Mouse (Mus musculus) kidney, adult 8-10 months (tissue): ENCODE measurements around the gene Asb15.
A peak's percentile ranks its signal among the peaks of the same experiment; 100 is the strongest.

Experiments
- DNase-seq, 2 experiments: peaks; one replicate each; pipeline ENCODE4 v3.0.0; 2022

Gene Asb15

DNA sequence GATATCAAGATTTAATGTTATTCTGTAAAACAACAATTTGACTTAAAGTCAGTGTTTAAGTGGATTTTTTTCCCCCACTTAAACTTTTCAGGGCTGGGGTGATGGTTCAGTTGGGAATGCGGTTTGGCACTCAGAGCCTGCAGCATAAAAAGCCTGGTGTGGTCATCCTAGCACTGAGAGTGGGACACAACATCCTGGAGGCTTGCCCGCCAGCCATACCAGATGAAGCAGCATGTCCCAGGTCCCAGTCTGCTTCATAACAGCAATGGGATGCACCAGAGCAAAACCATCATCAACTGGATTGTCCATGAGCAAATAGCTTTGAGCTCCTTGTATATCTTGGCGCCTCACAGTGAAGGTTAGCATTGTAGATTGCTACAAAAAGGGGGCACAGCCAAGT, 80.7 kb downstream of the Asb15 start:
- DNase-seq, result no peak

GRCm38 (mm10) chr6:24609531-24609930, 81.6 kb downstream of the Asb15 start:
- DNase-seq, result no peak

- DNase-seq, result no peak
Observed at GRCm38 (mm10) chr6:24610358-24610757, 82.4 kb downstream of the Asb15 start.

DNA sequence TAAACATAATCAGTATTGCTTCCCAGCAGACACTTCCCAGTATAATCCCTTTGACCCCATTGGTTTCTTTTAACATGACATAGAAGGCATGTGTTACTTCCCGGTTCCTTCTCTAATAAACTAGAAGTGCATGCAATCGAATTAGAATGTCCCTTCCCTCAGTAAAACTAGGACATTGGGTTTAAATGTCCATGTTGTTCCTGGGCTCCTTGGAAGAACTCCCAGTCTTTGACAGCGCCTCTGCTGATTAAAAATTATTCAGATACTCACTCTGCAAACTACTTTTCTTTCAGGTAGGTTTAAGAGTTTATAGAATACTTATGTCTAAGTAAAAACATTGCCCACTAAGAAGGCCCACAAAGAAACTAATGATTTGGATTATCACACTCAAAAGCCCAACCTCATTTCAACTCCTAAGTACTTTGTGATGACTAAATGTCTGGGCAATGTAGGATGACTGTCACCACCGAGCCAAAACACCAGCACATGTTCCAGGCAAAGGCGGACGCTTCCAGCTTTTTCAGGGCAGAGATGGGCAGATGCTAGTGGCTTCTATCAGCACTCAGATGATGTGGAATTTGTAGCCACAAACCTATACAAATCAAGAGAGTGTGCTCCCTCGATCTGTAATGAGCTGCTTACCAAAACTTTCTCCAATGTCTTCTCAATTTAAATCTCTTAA, 84.3 kb downstream of the Asb15 start:
- DNase-seq, result peak in 1 of 2 experiments; percentile 50

GRCm38 (mm10) chr6:24613346-24613745, 85.4 kb downstream of the Asb15 start:
- no peak for DNase-seq

DNA sequence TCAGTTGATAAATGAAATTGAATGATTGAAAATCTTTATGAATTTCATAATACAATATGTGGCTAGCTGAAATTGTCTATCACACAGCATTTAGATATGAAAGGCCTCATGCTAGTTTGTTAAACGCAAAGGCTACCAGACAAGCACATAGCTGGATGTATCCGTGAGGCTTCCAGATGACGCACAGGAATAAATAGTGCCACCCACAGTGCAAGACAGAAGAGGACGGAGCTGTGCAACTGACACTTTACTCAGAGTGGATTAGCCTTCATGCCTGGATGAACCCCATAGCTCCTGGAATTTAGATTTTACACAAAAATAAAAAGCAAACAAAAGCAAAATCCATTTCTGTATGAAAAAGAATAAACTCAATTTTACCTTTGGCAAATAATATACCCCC, 86.0 kb downstream of the Asb15 start:
- no peak for DNase-seq

GRCm38 (mm10) chr6:24616746-24617145, 88.8 kb downstream of the Asb15 start:
- no peak for DNase-seq

DNA sequence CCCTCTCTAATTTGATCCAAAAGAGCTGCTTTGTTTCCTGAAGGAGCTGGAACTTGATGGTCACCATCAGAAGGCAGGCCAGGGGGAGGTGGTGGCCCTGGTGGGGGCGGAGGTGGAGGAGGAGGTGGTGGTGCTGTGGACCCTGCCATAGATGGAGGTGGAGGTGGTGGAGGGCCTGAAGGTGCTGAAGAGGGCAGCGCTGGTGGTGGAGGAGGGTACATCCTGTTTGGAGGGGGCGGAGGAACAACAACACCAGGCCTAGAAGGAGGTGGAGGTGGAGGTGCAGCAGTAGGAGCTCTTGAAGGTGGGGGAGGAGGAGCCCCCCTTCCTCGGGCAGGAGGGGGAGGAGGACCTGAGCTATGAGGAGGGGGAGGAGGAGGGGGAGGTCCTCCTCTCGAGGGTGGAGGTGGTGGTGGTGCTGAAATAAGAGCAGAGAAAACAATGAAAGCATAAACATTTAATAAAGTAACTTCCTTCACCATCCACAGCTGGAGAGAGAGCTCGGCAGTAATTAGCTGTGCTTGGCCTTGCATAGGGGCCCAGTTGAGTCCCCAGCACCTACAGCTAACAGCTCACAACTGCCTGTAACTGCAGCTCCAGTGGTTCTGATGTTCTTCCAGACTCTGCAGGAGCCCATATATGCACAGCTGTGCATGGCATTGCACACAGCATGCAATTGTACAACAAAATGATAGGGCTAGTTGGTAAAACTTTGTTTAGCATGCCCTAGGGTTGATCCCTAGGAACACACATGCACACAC, 91.5 kb downstream of the Asb15 start:
- DNase-seq, result no peak

- no peak for DNase-seq
Observed at GRCm38 (mm10) chr6:24620936-24621335, 93.0 kb downstream of the Asb15 start.

DNA sequence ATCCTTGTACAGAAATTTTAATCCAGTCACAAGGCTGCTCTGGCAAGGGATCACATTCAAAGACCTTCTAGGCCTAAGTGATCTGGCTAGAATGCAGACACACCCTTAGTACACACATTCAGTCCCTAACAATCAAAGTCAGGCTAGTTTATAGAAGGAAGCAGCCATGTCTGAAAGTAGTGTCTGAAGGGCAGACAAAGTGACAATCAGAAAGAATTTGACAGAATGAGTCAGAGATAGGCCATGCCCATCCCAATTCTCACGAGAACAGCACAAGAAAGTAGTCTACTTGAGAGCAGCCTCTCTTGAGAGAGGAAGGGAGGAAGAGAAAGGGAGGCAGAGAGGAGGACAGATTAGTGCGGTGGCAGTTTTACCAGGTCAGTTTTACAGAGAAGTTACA, 94.2 kb downstream of the Asb15 start:
- DNase-seq, result no peak
